Mouse (Mus musculus): ENCODE results near the gene Tmem268. TPM values are rescaled to one million over a fixed set of nuclear protein-coding genes. Genes with fewer than 3 reads are reported as not detected.

Tmem268 gene
- total RNA-seq, 2 experiments from 2014 or later, result 24.3 to 43.5 TPM

DNA sequence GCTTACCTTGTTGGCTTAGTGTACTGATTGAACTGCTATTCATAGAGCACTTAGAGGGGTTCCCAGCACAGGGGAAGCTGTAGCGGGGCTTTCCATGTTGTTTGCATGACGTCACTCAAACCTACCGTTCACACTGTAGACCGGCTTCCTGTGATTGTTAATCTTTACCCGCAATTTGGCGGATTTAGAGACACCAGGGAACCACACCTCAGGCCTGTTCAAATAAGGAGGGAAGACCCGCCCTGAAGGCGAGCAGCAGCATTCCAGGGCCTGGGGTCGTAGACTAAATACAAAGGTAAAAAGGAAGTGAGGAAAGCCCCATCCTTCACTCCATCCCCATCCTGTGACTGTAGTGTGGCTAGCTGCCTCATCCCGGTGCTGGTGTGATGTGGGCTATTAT, 36.7 kb downstream of the Tmem268 start:
- peak; percentile 26; the same call in 1 of the 2 replicates for ATAC-seq (ENCODE audit: poor library complexity, severe bottlenecking)

DNA sequence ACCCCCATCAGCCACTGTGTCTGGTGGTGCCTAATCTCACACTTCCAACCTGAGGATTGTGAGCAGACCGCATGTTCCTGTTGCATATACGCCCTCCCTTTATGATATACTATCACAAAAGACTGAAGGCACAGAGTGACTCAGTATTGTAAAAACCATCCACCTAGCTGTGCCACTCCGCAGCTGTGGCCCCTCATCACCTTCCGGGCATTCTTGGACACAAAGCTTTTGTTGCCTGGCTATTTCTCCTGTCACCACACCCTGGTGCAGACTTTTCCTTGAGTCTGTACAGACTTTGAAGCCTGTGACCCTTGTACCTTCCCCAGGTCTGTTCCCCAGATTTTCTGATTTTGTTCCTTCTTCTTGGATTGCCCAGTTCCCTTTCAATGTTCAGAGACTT, 37.4 kb downstream of the Tmem268 start:
- ATAC-seq (ENCODE audit: poor library complexity, severe bottlenecking), result no peak

DNA sequence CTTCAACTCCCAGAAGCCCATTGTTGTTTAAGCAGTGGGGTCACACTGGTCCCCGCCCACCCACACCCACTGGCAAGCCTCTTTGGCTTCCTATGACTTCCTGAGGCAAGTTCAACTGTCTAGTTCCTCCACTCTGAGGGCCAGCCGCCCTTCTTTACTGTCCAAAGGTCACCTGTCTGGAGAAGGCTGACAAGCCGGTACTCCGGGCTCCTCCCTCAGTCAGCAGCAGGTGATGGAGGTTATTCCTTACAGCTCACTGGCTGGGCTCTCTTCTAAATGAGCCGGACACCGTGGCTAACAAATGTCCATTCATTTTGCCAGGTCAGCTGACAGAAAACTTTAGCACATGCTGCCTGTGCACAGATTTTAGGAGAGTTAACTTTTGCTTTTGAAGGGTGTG, 42.2 kb downstream of the Tmem268 start:
- ATAC-seq (ENCODE audit: poor library complexity, severe bottlenecking), result no peak

DNA sequence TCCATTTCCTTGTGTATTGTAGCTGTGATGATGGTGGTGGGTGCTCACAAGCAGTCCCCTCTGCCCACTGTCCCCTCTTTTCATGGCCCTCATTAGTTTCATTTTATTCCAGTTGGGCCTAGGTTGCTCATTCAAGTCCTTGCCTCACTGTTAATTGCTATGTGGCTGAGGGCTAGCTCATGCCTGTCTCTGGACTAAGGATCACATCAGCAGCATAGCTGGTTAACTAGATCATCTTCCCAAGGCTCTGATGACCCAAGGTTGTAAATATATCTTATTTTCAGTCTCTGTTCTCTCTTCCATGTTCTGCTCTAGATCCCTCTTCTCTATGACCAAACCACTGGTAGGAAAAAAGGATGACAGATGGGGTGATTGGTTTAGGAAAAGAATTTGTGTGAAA, 42.7 kb downstream of the Tmem268 start:
- ATAC-seq (ENCODE audit: poor library complexity, severe bottlenecking), result no peak

DNA sequence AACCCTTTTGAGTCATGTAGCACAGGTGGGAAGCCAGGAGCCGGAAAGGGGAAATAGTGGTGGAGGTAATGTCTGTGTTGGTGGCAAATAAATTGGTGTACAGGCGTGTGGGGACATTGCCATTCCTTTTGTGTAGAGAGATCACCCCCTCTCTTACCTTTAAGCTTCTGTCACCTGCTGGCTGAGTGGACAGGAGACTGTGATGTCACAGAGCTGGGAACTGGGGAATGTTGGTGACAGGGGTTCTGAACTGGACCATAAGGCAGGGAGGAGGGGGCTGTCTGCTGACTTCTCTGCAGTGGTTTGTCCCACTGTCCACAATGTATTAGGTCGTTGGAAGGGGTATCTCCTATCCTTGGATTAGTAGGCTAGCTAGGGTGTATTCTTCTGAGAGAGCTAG, 46.4 kb downstream of the Tmem268 start, which contains the start of gene Gm11213:
Gene Gm11213 (minus strand): TSS at position 317 of the 400 bp plus-strand sequence.
- no peak for ATAC-seq (ENCODE audit: poor library complexity, severe bottlenecking)

DNA sequence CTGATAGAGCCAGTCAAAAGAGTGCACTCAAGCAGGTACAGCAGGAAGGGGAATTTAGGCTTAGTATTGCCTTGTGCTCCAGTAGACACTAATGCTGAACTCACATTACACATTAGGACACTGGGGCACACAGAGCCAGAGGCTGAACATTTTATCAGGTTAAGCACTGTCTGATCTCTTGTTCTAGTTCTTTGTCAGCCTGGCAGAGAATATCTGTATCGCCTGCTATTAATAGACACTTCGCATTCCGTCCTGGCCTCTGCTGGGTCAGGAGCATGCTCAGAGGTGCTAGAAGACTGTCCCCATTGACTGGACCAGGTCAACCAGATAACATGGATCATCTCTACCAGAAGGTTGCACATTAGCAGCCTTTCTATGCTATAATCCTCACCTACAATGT, 47.0 kb downstream of the Tmem268 start:
- ATAC-seq (ENCODE audit: poor library complexity, severe bottlenecking), result no peak

DNA sequence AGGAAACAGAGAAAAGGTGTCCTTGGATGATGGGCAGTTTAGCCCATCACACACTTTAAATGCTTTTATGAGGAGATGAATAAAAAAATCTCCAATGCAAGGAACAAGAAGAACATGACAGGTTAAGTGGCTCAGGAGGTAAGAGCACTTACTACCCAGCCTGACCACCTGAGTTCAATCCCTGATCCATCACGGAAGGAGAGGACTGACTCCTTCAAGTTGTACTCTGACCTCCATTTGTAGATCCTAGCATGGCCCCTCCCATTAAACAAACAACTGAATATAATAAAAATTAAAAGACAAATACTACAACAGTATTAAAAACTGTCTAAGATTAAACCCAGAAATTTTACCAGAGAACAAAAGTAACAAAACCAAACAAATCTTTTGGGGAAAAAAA, 47.4 kb downstream of the Tmem268 start:
- no peak for ATAC-seq (ENCODE audit: poor library complexity, severe bottlenecking)

DNA sequence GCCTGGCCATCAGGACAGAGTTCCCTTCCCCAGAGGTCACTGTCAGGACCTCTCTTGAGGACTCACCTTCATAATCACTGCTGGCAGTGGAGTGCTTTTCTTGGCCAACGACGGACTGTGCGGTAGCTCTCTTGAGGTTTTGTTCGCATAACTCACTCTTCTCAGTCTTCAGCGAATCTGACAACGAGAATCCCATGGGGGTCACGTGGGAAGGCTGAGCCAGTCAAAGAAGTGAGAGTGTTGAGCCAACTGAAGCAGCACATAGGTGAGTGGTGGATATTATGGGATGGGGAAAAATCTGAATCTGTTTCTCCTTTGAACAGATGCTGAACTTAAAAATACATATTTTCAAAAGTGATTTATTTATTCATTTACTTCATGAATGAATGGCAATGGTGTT, 49.8 kb downstream of the Tmem268 start:
- ATAC-seq (ENCODE audit: poor library complexity, severe bottlenecking), result no peak

DNA sequence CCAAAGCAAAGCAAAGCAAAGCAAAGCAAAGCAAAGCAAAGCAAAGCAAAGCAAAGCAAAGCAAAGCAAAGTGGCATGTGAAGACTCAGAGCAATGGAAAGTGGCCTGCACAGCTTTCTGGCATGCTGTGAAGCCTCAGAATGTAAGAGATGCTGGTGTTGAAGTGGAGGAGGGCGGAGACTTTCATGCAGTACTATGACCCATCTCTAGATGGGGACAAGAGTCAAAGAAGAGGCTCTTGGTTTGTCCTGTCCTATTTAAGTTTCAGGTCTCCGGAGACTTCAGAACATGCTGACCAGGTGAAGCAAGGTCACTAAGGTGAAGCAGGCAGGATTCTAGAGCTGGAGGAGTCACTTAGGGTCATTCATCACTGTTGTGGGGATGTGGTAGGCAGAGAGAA, 63.3 kb downstream of the Tmem268 start:
- ATAC-seq (ENCODE audit: poor library complexity, severe bottlenecking), result no peak

DNA sequence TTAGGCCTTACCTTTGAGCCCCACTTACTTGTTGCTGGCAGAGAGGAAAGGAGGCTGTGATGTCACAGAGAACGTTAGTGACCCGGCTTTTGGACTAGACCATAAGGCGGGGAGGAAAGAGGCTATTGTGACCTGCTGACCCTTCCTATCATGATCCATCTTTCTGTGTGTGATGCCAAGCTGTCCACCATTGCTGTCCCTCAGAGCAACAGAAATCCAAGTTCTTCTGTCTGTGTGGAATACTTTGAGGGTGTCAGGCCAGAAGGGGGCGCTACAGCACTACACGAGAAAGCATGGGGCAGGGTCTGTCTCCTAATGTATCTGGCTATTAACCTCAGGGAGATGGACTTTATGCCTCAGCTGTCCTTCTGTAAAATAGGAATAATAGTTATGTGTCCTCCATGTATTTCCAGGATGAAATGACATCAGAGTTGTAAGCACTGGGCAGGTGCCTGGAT, 63.8 kb downstream of the Tmem268 start, which contains the start of gene Tex48:
Gene Tex48 (minus strand): TSS at position 51 of the 458 bp plus-strand sequence.
- peak; percentile 62 for ATAC-seq (ENCODE audit: poor library complexity, severe bottlenecking)

DNA sequence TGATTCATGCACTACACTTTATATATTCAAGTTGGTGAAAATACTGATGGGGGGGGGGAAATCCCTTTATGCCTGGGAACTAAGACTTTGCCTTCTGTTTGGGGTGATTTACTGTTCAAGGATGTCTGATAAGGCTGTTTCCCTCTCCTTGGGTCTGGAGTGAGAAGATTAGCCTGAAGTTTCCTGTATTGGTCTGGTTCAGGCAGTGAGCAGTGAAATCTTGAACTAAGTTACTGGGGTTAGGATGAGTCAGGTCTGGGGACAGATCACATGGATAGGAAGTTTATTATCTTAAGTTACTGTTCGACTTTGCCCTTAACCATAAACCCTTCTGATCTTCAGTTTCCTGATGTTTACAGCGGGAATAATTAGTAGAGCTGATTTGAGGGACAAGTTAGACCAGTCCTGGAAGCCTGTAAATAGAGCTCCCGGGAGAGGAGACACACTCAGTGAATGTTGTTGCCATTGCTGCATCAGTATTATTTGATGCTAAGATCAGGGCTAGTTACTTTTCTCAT, 67.0 kb downstream of the Tmem268 start:
- no peak for ATAC-seq (ENCODE audit: poor library complexity, severe bottlenecking)

DNA sequence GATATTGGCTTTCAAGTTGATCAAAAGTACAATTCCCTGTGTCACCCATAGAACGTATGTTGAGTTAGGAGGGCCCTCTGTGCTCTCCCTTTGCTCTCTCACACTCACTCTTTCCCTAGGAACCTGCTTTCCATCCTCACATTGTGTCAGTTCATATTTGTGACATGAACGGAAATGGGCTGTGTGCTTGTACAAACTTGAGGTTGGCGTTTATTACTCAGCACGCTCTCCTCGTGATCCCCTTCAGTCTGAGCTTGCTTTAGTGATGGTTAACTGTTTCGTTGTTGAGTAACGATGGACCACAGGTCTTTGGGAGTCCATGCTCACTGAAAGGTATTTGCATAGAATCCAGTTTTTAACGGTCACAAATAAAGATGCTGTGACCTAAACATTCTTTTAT, 68.5 kb downstream of the Tmem268 start:
- no peak for ATAC-seq (ENCODE audit: poor library complexity, severe bottlenecking)

DNA sequence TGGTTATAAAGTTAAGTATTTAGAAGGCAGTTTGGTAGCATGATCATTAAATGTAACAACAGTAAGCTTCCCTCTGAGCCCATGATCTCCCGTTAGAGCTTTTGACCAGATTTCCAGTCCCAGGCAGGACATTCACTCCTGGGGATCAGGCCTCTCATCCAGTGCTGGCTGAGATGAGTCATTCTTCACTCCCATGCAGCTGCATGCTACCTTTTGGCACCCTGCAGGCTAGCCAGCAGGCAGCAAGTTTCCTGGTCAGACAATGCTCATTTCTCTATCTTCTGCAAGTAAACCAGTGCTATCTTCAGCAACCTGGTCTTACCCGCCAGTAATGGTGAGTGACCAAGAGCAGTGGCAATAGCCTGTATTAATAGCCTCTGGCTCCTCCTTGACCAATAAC, 74.6 kb downstream of the Tmem268 start:
- ATAC-seq (ENCODE audit: poor library complexity, severe bottlenecking), result no peak

Other genes with a start within 250 kb of the Tmem268 start
- 18.3 and 25.9 TPM in 2 replicates for gene Orm1, start 214.2 kb upstream of the Tmem268 start, total RNA-seq (2015)
- 28.3 and 30.2 TPM in 2 replicates for gene Orm1, start 214.2 kb upstream of the Tmem268 start, total RNA-seq (2017)
- gene Orm3, start 202.6 kb upstream of the Tmem268 start, total RNA-seq (2015), result not detected in 2 replicates
- not detected in 2 replicates for gene Orm3, start 202.6 kb upstream of the Tmem268 start, total RNA-seq (2017)
- not detected in 2 replicates for gene Orm2, start 196.3 kb upstream of the Tmem268 start, total RNA-seq (2015)
- gene Orm2, start 196.3 kb upstream of the Tmem268 start, total RNA-seq (2017), result not detected in 2 replicates
- gene Akna, start 155.4 kb upstream of the Tmem268 start, total RNA-seq (2015), result 84.6 and 91.2 TPM in 2 replicates
- 43.5 and 56.7 TPM in 2 replicates for gene Akna, start 155.4 kb upstream of the Tmem268 start, total RNA-seq (2017)
- gene Whrn, start 62.8 kb upstream of the Tmem268 start, total RNA-seq (2015), result 0.45 and 1.5 TPM in 2 replicates
- 0.07 and 0.65 TPM in 2 replicates for gene Whrn, start 62.8 kb upstream of the Tmem268 start, total RNA-seq (2017)
- gene Atp6v1g1, start 14.0 kb upstream of the Tmem268 start, total RNA-seq (2015), result 197 and 229 TPM in 2 replicates
- 111 and 159 TPM in 2 replicates for gene Atp6v1g1, start 14.0 kb upstream of the Tmem268 start, total RNA-seq (2017)
- gene Gm11213, start 46.5 kb downstream of the Tmem268 start, total RNA-seq (2015), result not detected in 2 replicates
- not detected in 2 replicates for gene Gm11213, start 46.5 kb downstream of the Tmem268 start, total RNA-seq (2017)
- not detected in 2 replicates for gene Tex48, start 63.6 kb downstream of the Tmem268 start, total RNA-seq (2015)
- not detected in 2 replicates for gene Tex48, start 63.6 kb downstream of the Tmem268 start, total RNA-seq (2017)
- gene Gm11214, start 104.6 kb downstream of the Tmem268 start, total RNA-seq (2015), result not detected in 2 replicates
- gene Gm11214, start 104.6 kb downstream of the Tmem268 start, total RNA-seq (2017), result not detected in 2 replicates
- 0.13 TPM in 1 of 2 replicates, not detected in the other for gene Tnfsf15, start 186.3 kb downstream of the Tmem268 start, total RNA-seq (2015)
- 0.12 TPM in 1 of 2 replicates, not detected in the other for gene Tnfsf15, start 186.3 kb downstream of the Tmem268 start, total RNA-seq (2017)